15 mouse cellular contexts compared by ENCODE assay signal in genomic region chr1:124487965-124488364, GRCm38 (mm10).
"Had no signal": no experiment of that assay in that cellular context is flagged by ENCODE, and none has a peak within 500 bp of the region (broad histone marks: within the 10 kb centered on the region; RNA-seq: fewer than 3 reads in every experiment).

No protein-coding gene starts in this region.

- DNase-seq: lung, adult 18-20 months; lung, embryonic 14.5 days; lung, postnatal 10 days; lung, postnatal 4 days; midbrain, embryonic 14.5 days; right cerebral cortex, postnatal 14 days; thymus, adult 2 months; thymus, postnatal 25 days; thymus, postnatal 4 days had no signal

- H3K27me3 ChIP-seq: midbrain, embryonic 12.5 days; neural tube, embryonic 12.5 days; stomach, embryonic 15.5 days had no signal

- H3K9me3 ChIP-seq: midbrain, embryonic 10.5 days; midbrain, embryonic 12.5 days; neural tube, embryonic 12.5 days; stomach, embryonic 15.5 days had no signal

- H3K4me1 ChIP-seq: midbrain, embryonic 12.5 days; neural tube, embryonic 12.5 days; stomach, embryonic 15.5 days had no signal

- H3K27ac ChIP-seq: midbrain, embryonic 10.5 days; midbrain, embryonic 12.5 days; neural tube, embryonic 12.5 days; stomach, embryonic 15.5 days; stomach, postnatal 0 days had no signal

- H3K4me3 ChIP-seq: midbrain, embryonic 10.5 days; midbrain, embryonic 12.5 days; neural tube, embryonic 12.5 days; stomach, embryonic 15.5 days had no signal

- H3K9ac ChIP-seq: lung, embryonic 14.5 days; midbrain, embryonic 12.5 days; neural tube, embryonic 12.5 days; stomach, embryonic 15.5 days had no signal

- H3K4me2 ChIP-seq: lung, embryonic 14.5 days; midbrain, embryonic 12.5 days; neural tube, embryonic 12.5 days; stomach, embryonic 15.5 days had no signal

- H3K36me3 ChIP-seq: midbrain, embryonic 10.5 days; midbrain, embryonic 12.5 days; neural tube, embryonic 12.5 days; stomach, embryonic 15.5 days had no signal

- ATAC-seq: midbrain, embryonic 16.5 days had no signal
